Mouse (Mus musculus): ENCODE results near the gene Frmd4a. TPM values are rescaled to one million over a fixed set of nuclear protein-coding genes. Genes with fewer than 3 reads are reported as not detected.

Gene Frmd4a
- 100 to 1,000 TPM; 216 to 254 TPM for total RNA-seq (2021)

GRCm38 (mm10) chr2:4017528-4018288 lies at the start of gene Frmd4a:
Gene Frmd4a (plus strand): TSS chr2:4017717.
- no peak for DNase-seq

GRCm38 (mm10) chr2:3988876-3989275 lies 28.6 kb upstream of the Frmd4a start:
- no peak for DNase-seq
- intact Hi-C loops (cut with DNase I): no loop called here

More at GRCm38 (mm10) chr2:4017528-4018288, at the start of gene Frmd4a:
- intact Hi-C loops (cut with DNase I): loop anchor here (10.0 kb wide), 1 partner anchor 203 kb away; no protein-coding TSS in a partner anchor

GRCm38 (mm10) chr2:3990431-3990830 lies 27.1 kb upstream of the Frmd4a start:
- intact Hi-C loops (cut with DNase I): no loop called here
- DNase-seq: peak; percentile 30

GRCm38 (mm10) chr2:4018431-4018876 lies 937 bp downstream of the Frmd4a start:
- intact Hi-C loops (cut with DNase I): loop anchor here (10.0 kb wide), 1 partner anchor 204 kb away; no protein-coding TSS in a partner anchor
- DNase-seq: peak; percentile 34

GRCm38 (mm10) chr2:4018909-4019308 lies 1.4 kb downstream of the Frmd4a start:
- no peak for DNase-seq
- intact Hi-C loops (cut with DNase I): loop anchor here (10.0 kb wide), 1 partner anchor 204 kb away; no protein-coding TSS in a partner anchor

GRCm38 (mm10) chr2:4024927-4025326 lies 7.4 kb downstream of the Frmd4a start:
- DNase-seq: no peak
- intact Hi-C loops (cut with DNase I): no loop called here

- no peak for DNase-seq
- intact Hi-C loops (cut with DNase I): no loop called here
These were observed 11.7 kb downstream of the Frmd4a start for GRCm38 (mm10) chr2:4029031-4029747.

GRCm38 (mm10) chr2:4036153-4036589 lies 18.7 kb downstream of the Frmd4a start:
- DNase-seq: no peak
- intact Hi-C loops (cut with DNase I): no loop called here

- peak; percentile 5 for DNase-seq
- intact Hi-C loops (cut with DNase I): no loop called here
These were observed 19.2 kb downstream of the Frmd4a start for GRCm38 (mm10) chr2:4036651-4037117.

GRCm38 (mm10) chr2:4042009-4042408 lies 24.5 kb downstream of the Frmd4a start:
- intact Hi-C loops (cut with DNase I): loop anchor here (10.0 kb wide), 1 partner anchor 113 kb away; no protein-coding TSS in a partner anchor
- no peak for DNase-seq

- intact Hi-C loops (cut with DNase I): no loop called here
- DNase-seq: no peak
These were observed 38.0 kb downstream of the Frmd4a start for GRCm38 (mm10) chr2:4055481-4055880.

GRCm38 (mm10) chr2:4060675-4061074 lies 43.2 kb downstream of the Frmd4a start:
- intact Hi-C loops (cut with DNase I): no loop called here
- peak; percentile 8 for DNase-seq

- intact Hi-C loops (cut with DNase I): no loop called here
- no peak for DNase-seq
These were observed 54.3 kb downstream of the Frmd4a start for GRCm38 (mm10) chr2:4071831-4072230.

- intact Hi-C loops (cut with DNase I): no loop called here
- peak; percentile 62 for DNase-seq
These were observed 66.4 kb downstream of the Frmd4a start for GRCm38 (mm10) chr2:4083877-4084276.

GRCm38 (mm10) chr2:4097601-4098000 lies 80.1 kb downstream of the Frmd4a start:
- DNase-seq: no peak
- intact Hi-C loops (cut with DNase I): no loop called here

- peak; percentile 36 for DNase-seq
- intact Hi-C loops (cut with DNase I): no loop called here
These were observed 81.6 kb downstream of the Frmd4a start for GRCm38 (mm10) chr2:4098948-4099776.

- intact Hi-C loops (cut with DNase I): no loop called here
- DNase-seq: no peak
These were observed 82.2 kb downstream of the Frmd4a start for GRCm38 (mm10) chr2:4099777-4100104.

- intact Hi-C loops (cut with DNase I): no loop called here
- peak; percentile 28 for DNase-seq
These were observed 83.9 kb downstream of the Frmd4a start for GRCm38 (mm10) chr2:4101370-4101769.

- DNase-seq: no peak
- intact Hi-C loops (cut with DNase I): no loop called here
These were observed 95.9 kb downstream of the Frmd4a start for GRCm38 (mm10) chr2:4113303-4113920.

Measured in left cerebral cortex, postnatal 4 days (tissue).